Mouse (Mus musculus) CD4-positive naive resting alpha-beta T cell, adult 57 days (primary cell): Measurements from ENCODE around the gene Angptl3. TPM values are rescaled to one million over a fixed set of nuclear protein-coding genes. Genes with fewer than 3 reads are reported as not detected.

Source experiments
- total RNA-seq: library from RNA; stranded (reverse); gene quantifications from one replicate; pipeline ENCODE4 v1.2.4, GENCODE M21; 2023

Gene Angptl3
- total RNA-seq, result not detected

GRCm38 (mm10) chr4:99030686-99031085, at the start of gene Angptl3:
Gene Angptl3, plus strand, starts transcription at chr4:99030954.

Other genes with a start within 250 kb of the Angptl3 start
- not detected for gene Kank4, start 213.4 kb upstream of the Angptl3 start, total RNA-seq
- gene I0C0044D17Rik, start 207.1 kb upstream of the Angptl3 start, total RNA-seq, result not detected
- 53.1 TPM for gene Usp1, start 107.1 kb upstream of the Angptl3 start, total RNA-seq
- 0.33 TPM for gene Dock7, start 90.0 kb downstream of the Angptl3 start, total RNA-seq
- 1.7 TPM for gene Atg4c, start 163.0 kb downstream of the Angptl3 start, total RNA-seq